Mouse (Mus musculus): ENCODE measurements around the gene Fam205a1. TPM values are rescaled to one million over a fixed set of nuclear protein-coding genes. Genes with fewer than 3 reads are reported as not detected.

Fam205a1 gene
- polyA plus RNA-seq, 1 experiment from 2014 or later, result 0.08 TPM

Other genes with a start within 250 kb of the Fam205a1 start
- not detected in 2 replicates for gene Gm10591, start 241.7 kb downstream of the Fam205a1 start, polyA plus RNA-seq (2016; fragmentation: Nextera tagmentation; extraction: Ambion mirVana)
- gene Gm2564, start 224.2 kb downstream of the Fam205a1 start, polyA plus RNA-seq (2016; fragmentation: Nextera tagmentation; extraction: Ambion mirVana), result not detected in 2 replicates
- gene Ccl27b, start 198.6 kb downstream of the Fam205a1 start, polyA plus RNA-seq (2016; fragmentation: Nextera tagmentation; extraction: Ambion mirVana), result not detected in 2 replicates
- not detected in 2 replicates for gene Il11ra2, start 192.0 kb downstream of the Fam205a1 start, polyA plus RNA-seq (2016; fragmentation: Nextera tagmentation; extraction: Ambion mirVana)
- gene 4930578G10Rik, start 118.3 kb downstream of the Fam205a1 start, polyA plus RNA-seq (2016; fragmentation: Nextera tagmentation; extraction: Ambion mirVana), result 0.38 and 0.41 TPM in 2 replicates
- gene Ccl19, start 97.3 kb downstream of the Fam205a1 start, polyA plus RNA-seq (2016; fragmentation: Nextera tagmentation; extraction: Ambion mirVana), result 0.38 and 0.50 TPM in 2 replicates
- gene Ccl21a, start 79.9 kb downstream of the Fam205a1 start, polyA plus RNA-seq (2016; fragmentation: Nextera tagmentation; extraction: Ambion mirVana), result 15.5 and 16.7 TPM in 2 replicates
- 0.48 and 0.49 TPM in 2 replicates for gene Gm12394, start 2.9 kb upstream of the Fam205a1 start, polyA plus RNA-seq (2016; fragmentation: Nextera tagmentation; extraction: Ambion mirVana)
- 0.74 and 1.6 TPM in 2 replicates for gene Fam205c, start 20.3 kb upstream of the Fam205a1 start, polyA plus RNA-seq (2016; fragmentation: Nextera tagmentation; extraction: Ambion mirVana)
- 2.4 and 2.5 TPM in 2 replicates for gene Phf24, start 62.8 kb upstream of the Fam205a1 start, polyA plus RNA-seq (2016; fragmentation: Nextera tagmentation; extraction: Ambion mirVana)
- gene Dnajb5, start 95.9 kb upstream of the Fam205a1 start, polyA plus RNA-seq (2016; fragmentation: Nextera tagmentation; extraction: Ambion mirVana), result 8.0 and 10.4 TPM in 2 replicates
- 0.56 and 0.70 TPM in 2 replicates for gene 1700022I11Rik, start 115.7 kb upstream of the Fam205a1 start, polyA plus RNA-seq (2016; fragmentation: Nextera tagmentation; extraction: Ambion mirVana)
- gene Vcp, start 146.6 kb upstream of the Fam205a1 start, polyA plus RNA-seq (2016; fragmentation: Nextera tagmentation; extraction: Ambion mirVana), result 640 and 642 TPM in 2 replicates
- 20.4 and 20.8 TPM in 2 replicates for gene Fancg, start 156.6 kb upstream of the Fam205a1 start, polyA plus RNA-seq (2016; fragmentation: Nextera tagmentation; extraction: Ambion mirVana)
- 26.5 and 28.1 TPM in 2 replicates for gene Pigo, start 171.9 kb upstream of the Fam205a1 start, polyA plus RNA-seq (2016; fragmentation: Nextera tagmentation; extraction: Ambion mirVana)
- 333 and 352 TPM in 2 replicates for gene Stoml2, start 177.8 kb upstream of the Fam205a1 start, polyA plus RNA-seq (2016; fragmentation: Nextera tagmentation; extraction: Ambion mirVana)
- gene Fam214b, start 192.3 kb upstream of the Fam205a1 start, polyA plus RNA-seq (2016; fragmentation: Nextera tagmentation; extraction: Ambion mirVana), result 20.4 and 22.9 TPM in 2 replicates
- 7.8 and 9.1 TPM in 2 replicates for gene Unc13b, start 205.1 kb upstream of the Fam205a1 start, polyA plus RNA-seq (2016; fragmentation: Nextera tagmentation; extraction: Ambion mirVana)

Measured in embryonic facial prominence, embryonic 12.5 days (tissue).